Mouse (Mus musculus) neutrophil, adult 83 days (primary cell): Measurements from ENCODE around the gene Olig3. TPM values are rescaled to one million over a fixed set of nuclear protein-coding genes. Genes with fewer than 3 reads are reported as not detected.

Experiments used
- total RNA-seq, 2 experiments: library from RNA; stranded (reverse); gene quantifications; one replicate each; pipeline ENCODE4 v1.2.4; 2023

Olig3 gene
- total RNA-seq, result not detected

DNA sequence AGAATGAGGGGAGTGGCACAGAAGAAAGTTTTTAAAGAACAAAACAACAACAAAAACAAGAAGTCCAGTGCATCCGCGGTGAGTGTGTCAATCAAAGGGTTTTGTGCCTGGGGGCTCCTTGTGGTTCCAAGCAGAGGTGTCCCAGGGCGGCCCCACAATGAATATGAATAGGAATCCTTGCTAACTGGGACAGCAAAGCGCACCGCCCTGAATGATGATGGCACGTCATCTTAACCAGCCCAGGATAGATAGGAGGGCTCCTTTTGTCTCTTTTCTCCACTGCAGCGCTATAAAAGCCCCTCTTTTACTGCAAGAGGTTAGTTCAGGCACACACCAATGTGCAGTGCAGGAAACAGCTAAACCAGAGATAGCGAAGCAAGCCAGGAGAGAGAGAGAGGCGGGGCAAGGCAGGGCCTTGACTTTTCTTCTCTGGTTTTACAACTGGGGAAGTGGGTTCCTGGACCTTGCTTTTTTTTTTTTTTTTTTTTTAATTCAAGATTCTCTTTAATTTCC is at the start of gene Olig3:
Gene Olig3 (plus strand): TSS at position 463 of the 513 bp plus-strand sequence.

Other genes with a start within 250 kb of the Olig3 start
- gene Ifngr1, start 235.4 kb downstream of the Olig3 start, total RNA-seq, result 100 to 1,000 TPM; 128 to 133 TPM